Mouse (Mus musculus) limb, embryonic 14.5 days (tissue): Measurements from ENCODE around the gene Prkar2b. TPM values are rescaled to one million over a fixed set of nuclear protein-coding genes. Genes with fewer than 3 reads are reported as not detected.

ENCODE experiments used
- ATAC-seq: fragments of 200-750 bp; cut with Nextera tagmentation; 2 replicates; pipeline ENCODE4 v1.8.0; 2017; ENCODE audit warnings: low read depth, moderate number of reproducible peaks, moderate TSS enrichment; ENCODE audit not compliant: low FRiP score
- DNase-seq: peaks from one replicate; pipeline ENCODE4 v3.0.0-alpha.2; 2015; ENCODE audit warnings: low spot score
- H3K27ac ChIP-seq: fragments of 300-500 bp; sonication (generic); replicated peaks from 2 replicates; pipeline ENCODE4 v1.5.1; 2014; ENCODE audit warnings: low read depth, mild to moderate bottlenecking, low read length, moderate library complexity, mixed read lengths
- H3K27me3 ChIP-seq: fragments of 300-500 bp; sonication (generic); 2 replicates; pipeline ENCODE4 v1.6.1; 2014; ENCODE audit warnings: low read length, mixed read lengths; ENCODE audit not compliant: control insufficient read depth, insufficient read depth
- H3K36me3 ChIP-seq: fragments of 300-500 bp; sonication (generic); 2 replicates; pipeline ENCODE4 v1.6.1; 2014; ENCODE audit warnings: mild to moderate bottlenecking, low read length, moderate library complexity, mixed read lengths; ENCODE audit not compliant: control insufficient read depth, insufficient read depth
- H3K4me1 ChIP-seq: fragments of 300-500 bp; sonication (generic); 2 replicates; pipeline ENCODE4 v1.6.1; 2014; ENCODE audit warnings: antibody characterized with exemption, low read length, mixed read lengths; ENCODE audit not compliant: control insufficient read depth, insufficient read depth
- H3K4me2 ChIP-seq: fragments of 300-500 bp; sonication (generic); replicated peaks from 2 replicates; pipeline ENCODE4 v1.6.1; 2014; ENCODE audit warnings: low read depth, mild to moderate bottlenecking, low read length, moderate library complexity; ENCODE audit not compliant: severe bottlenecking
- H3K4me3 ChIP-seq: fragments of 300-500 bp; sonication (generic); replicated peaks from 2 replicates; pipeline ENCODE4 v1.5.1; 2014; ENCODE audit warnings: low read length
- H3K9ac ChIP-seq: fragments of 300-500 bp; sonication (generic); 2 replicates; pipeline ENCODE4 v1.6.1; 2014; ENCODE audit warnings: mild to moderate bottlenecking, low read depth, low read length, moderate library complexity; ENCODE audit not compliant: severe bottlenecking
- H3K9me3 ChIP-seq: fragments of 300-500 bp; sonication (generic); 2 replicates; pipeline ENCODE4 v1.6.1; 2016; ENCODE audit warnings: low read length; ENCODE audit not compliant: control insufficient read depth
- POLR2A ChIP-seq: fragments of 200-500 bp; IDR thresholded peaks from 2 replicates; pipeline ENCODE4 v1.8.0; 2012; ENCODE audit warnings: inconsistent platforms, mild to moderate bottlenecking, moderate library complexity, borderline replicate concordance; ENCODE audit not compliant: insufficient read depth, insufficient read length; ENCODE audit errors: extremely low read depth
- WGBS: fragments of 180-500 bp; shearing (Covaris S2); extraction: QIAGEN DNeasy Blood & Tissue Kit; methylation state at CpG from one replicate; pipeline ENCODE4 v1.1.7; 2014; 5-methylcytosine and 5-hydroxymethylcytosine counted together
- polyA plus RNA-seq, 2 experiments: library from polyadenylated mRNA; depleted of rRNA in 1 of 2; stranded (reverse) in 1 of 2; unstranded in 1 of 2; fragments of >200 nt; fragmentation: Nextera tagmentation in 1 of 2; extraction: Ambion mirVana in 1 of 2; gene quantifications; 2 replicates each; pipeline versions ENCODE4 v1.2.1 to v1.2.3; 2012 to 2014

Prkar2b gene
- polyA plus RNA-seq, 2 experiments, result 12.2 to 23.9 TPM

- Histone ChIP-seq H3K4me3 (no peak overlapping the region), H3K9me3 (no peaks in the 10 kb centered on the region), H3K9ac (no peak overlapping the region), H3K4me2 (no peak overlapping the region), H3K36me3 (no peaks in the 10 kb centered on the region), H3K4me1 (no peaks in the 10 kb centered on the region), H3K27ac (no peak overlapping the region), H3K27me3 (no peaks in the 10 kb centered on the region)
- ATAC-seq (no peak), DNase-seq (no peak)
- WGBS, result 39% methylated on average over 7 of the region's 7 CpGs
- no peak for TF ChIP-seq POLR2A
These were observed 84.6 kb downstream of the Prkar2b start for GRCm38 (mm10) chr12:31976544-31976943.

GRCm38 (mm10) chr12:31973473-31974172, 87.5 kb downstream of the Prkar2b start:
- TF ChIP-seq POLR2A, result no peak

DNA sequence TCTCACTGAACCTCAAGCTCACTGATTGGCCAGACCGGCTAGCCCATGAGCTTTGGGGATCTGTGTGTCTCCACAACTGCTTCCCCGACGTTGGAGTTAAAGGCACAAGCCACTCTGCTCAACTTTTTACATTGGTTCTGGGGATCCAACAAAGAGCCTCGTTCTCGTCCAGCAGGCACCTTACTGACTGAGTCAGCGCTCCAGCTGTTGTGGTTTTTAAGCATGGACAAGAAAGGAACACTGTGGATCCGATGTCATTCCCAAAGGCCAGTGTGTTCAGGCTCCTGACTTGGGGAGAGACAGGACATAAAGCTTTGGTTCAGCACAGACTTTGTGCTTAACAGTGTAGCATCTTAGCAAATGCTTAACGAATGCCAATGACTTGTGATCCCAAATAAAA, 89.5 kb downstream of the Prkar2b start:
- Histone ChIP-seq H3K27me3 (no peaks in the 10 kb centered on the region), H3K9me3 (no peaks in the 10 kb centered on the region), H3K4me3 (no peak overlapping the region), H3K27ac (no peak overlapping the region), H3K9ac (no peak overlapping the region), H3K4me2 (no peak overlapping the region), H3K4me1 (no peaks in the 10 kb centered on the region), H3K36me3 (no peaks in the 10 kb centered on the region)
- WGBS, result 77% methylated on average over 8 of the region's 8 CpGs
- no peak for ATAC-seq
- TF ChIP-seq POLR2A, result no peak
- DNase-seq, result no peak

More at GRCm38 (mm10) chr12:31973473-31974172, 87.5 kb downstream of the Prkar2b start:
- H3K27ac ChIP-seq, result no peak overlapping the region
- H3K4me3 ChIP-seq, result no peak overlapping the region
- H3K9me3 ChIP-seq, result no peaks in the 10 kb centered on the region
- no peaks in the 10 kb centered on the region for H3K36me3 ChIP-seq
- no peak overlapping the region for H3K4me2 ChIP-seq
- no peak overlapping the region for H3K9ac ChIP-seq
- H3K27me3 ChIP-seq, result no peaks in the 10 kb centered on the region
- no peaks in the 10 kb centered on the region for H3K4me1 ChIP-seq
- WGBS, result 49% methylated on average over 13 of the region's 13 CpGs
- DNase-seq (peak; percentile 84), ATAC-seq (peak; percentile 86)

DNA sequence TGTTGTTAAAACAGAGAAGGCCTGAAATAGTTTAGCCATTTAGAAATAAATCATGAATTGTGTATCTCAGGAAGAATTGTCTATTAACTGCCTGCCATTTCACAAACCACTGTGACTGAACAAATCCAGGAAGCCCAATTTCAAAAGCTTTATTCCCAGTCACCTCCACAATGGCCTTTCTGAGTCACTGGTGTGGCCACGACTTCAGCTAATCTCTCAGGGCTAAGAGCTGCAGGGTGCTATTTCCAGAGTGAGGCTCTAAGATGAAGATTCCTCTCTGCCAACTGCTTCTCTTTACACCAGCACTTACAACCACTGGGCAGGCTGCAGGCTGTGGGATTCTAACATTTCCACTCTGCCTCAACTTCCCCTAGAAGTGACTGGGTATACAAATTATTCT, 92.0 kb downstream of the Prkar2b start:
- H3K4me1 ChIP-seq, result no peaks in the 10 kb centered on the region

DNA sequence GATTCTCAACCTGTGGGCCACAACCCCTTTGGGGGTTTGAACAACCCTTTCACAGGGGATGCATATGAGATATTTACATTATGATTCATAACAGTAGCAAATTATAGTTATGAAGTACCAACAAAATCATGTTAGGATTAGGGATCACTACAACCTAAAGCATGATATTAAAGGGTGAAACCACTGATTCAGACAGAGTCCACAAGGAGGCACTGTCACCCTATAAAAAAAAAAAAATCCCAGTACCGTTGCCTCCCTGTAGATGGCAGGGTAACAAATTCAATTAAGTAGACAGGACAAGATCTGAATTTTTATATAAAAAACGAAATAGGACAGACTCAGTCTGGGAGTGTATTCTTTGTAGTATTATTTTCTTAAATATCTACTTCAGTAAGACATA, 93.6 kb downstream of the Prkar2b start:
- 6% methylated on average over 2 of the region's 2 CpGs for WGBS
- H3K9me3 ChIP-seq, result no peaks in the 10 kb centered on the region
- DNase-seq, result peak; percentile 74
- H3K36me3 ChIP-seq, result no peaks in the 10 kb centered on the region
- TF ChIP-seq POLR2A, result no peak
- ATAC-seq, result no peak
- no peaks in the 10 kb centered on the region for H3K27me3 ChIP-seq
- no peaks in the 10 kb centered on the region for H3K4me1 ChIP-seq
- H3K27ac ChIP-seq, result no peak overlapping the region
- no peak overlapping the region for H3K4me2 ChIP-seq
- no peak overlapping the region for H3K4me3 ChIP-seq
- H3K9ac ChIP-seq, result no peak overlapping the region

More for the DNA sequence above, 92.0 kb downstream of the Prkar2b start:
- H3K27me3 ChIP-seq, result no peaks in the 10 kb centered on the region
- H3K27ac ChIP-seq, result no peak overlapping the region
- H3K4me2 ChIP-seq, result no peak overlapping the region
- no peak overlapping the region for H3K4me3 ChIP-seq
- ATAC-seq, result no peak
- no peak for DNase-seq
- 31% methylated on average over 1 of the region's 1 CpGs for WGBS
- no peaks in the 10 kb centered on the region for H3K9me3 ChIP-seq
- H3K9ac ChIP-seq, result no peak overlapping the region
- H3K36me3 ChIP-seq, result no peaks in the 10 kb centered on the region
- TF ChIP-seq POLR2A, result no peak
